Mouse (Mus musculus) heart, postnatal 25 days (tissue): ENCODE results near the gene Prkd3. TPM values are rescaled to one million over a fixed set of nuclear protein-coding genes. Genes with fewer than 3 reads are reported as not detected.

Source experiments
- DNase-seq: peaks from one replicate; pipeline ENCODE4 v3.0.0; 2022; ENCODE audit warnings: low spot score
- intact Hi-C: fragments of 180-260 bp; cut with DNase I; formaldehyde crosslinking; loops from one replicate; pipeline ENCODE4 v1.15.1; 2025
- total RNA-seq, 2 experiments: library from RNA; stranded (reverse); gene quantifications; 2 replicates each; pipeline ENCODE4 v1.2.3; 2021

The Prkd3 gene
- total RNA-seq, 2 experiments from 2014 or later: 16.5 to 19.8 TPM

GRCm38 (mm10) chr17:78942579-78942978, 78.0 kb downstream of the Prkd3 start:
- intact Hi-C loops: no loop called here
- no peak for DNase-seq

- no peak for DNase-seq
- intact Hi-C loops: loop anchor here (5.0 kb wide), 2 partner anchors 83 to 102 kb away; partner anchors contain the start of genes Gpatch11, Heatr5b and Prkd3
Observed at GRCm38 (mm10) chr17:78938927-78939326, 81.7 kb downstream of the Prkd3 start.

GRCm38 (mm10) chr17:78937229-78937853, 83.3 kb downstream of the Prkd3 start:
- intact Hi-C loops: loop anchor here (2.0 to 5.0 kb wide), 3 partner anchors 55 to 100 kb away; partner anchors contain the start of genes Eif2ak2, Gpatch11, Heatr5b and Prkd3
- no peak for DNase-seq

GRCm38 (mm10) chr17:78936466-78937228, 84.0 kb downstream of the Prkd3 start, which contains the start of the genes Cebpz and Ndufaf7:
TSS of gene Cebpz (minus strand) at chr17:78937066.
TSS of gene Ndufaf7 (plus strand) at chr17:78937136.
- peak; percentile 93 for DNase-seq
- intact Hi-C loops: loop anchor here (2.0 to 5.0 kb wide), 3 partner anchors 54 to 99 kb away; partner anchors contain the start of genes Eif2ak2, Gpatch11, Heatr5b and Prkd3

- intact Hi-C loops: loop anchor here (2.0 to 5.0 kb wide), 3 partner anchors 53 to 99 kb away; partner anchors contain the start of genes Eif2ak2, Gpatch11, Heatr5b and Prkd3
- DNase-seq: no peak
Observed at GRCm38 (mm10) chr17:78935857-78936256, 84.8 kb downstream of the Prkd3 start.

GRCm38 (mm10) chr17:78917696-78918095, 102.9 kb downstream of the Prkd3 start:
- DNase-seq: no peak
- intact Hi-C loops: loop anchor here (5.0 kb wide), 1 partner anchor 80 kb away; the partner anchor contains the start of genes Gpatch11 and Heatr5b

- intact Hi-C loops: loop anchor here (5.0 kb wide), 1 partner anchor 80 kb away; the partner anchor contains the start of genes Gpatch11 and Heatr5b
Observed at GRCm38 (mm10) chr17:78916899-78917298, 103.7 kb downstream of the Prkd3 start.

GRCm38 (mm10) chr17:78916369-78916813, 104.2 kb downstream of the Prkd3 start, which contains the start of gene Cebpzos:
TSS of gene Cebpzos (plus strand) at chr17:78916500.
- intact Hi-C loops: loop anchor here (5.0 kb wide), 1 partner anchor 79 kb away; the partner anchor contains the start of genes Gpatch11 and Heatr5b

More at GRCm38 (mm10) chr17:78916899-78917298, 103.7 kb downstream of the Prkd3 start:
- no peak for DNase-seq

GRCm38 (mm10) chr17:78915772-78916171, 104.8 kb downstream of the Prkd3 start:
- no peak for DNase-seq
- intact Hi-C loops: loop anchor here (5.0 kb wide), 1 partner anchor 78 kb away; the partner anchor contains the start of genes Gpatch11 and Heatr5b

More at GRCm38 (mm10) chr17:78916369-78916813, 104.2 kb downstream of the Prkd3 start, which contains the start of gene Cebpzos:
- peak; percentile 71 for DNase-seq

GRCm38 (mm10) chr17:78913921-78914320, 106.7 kb downstream of the Prkd3 start:
- no peak for DNase-seq
- intact Hi-C loops: no loop called here

- intact Hi-C loops: no loop called here
- DNase-seq: no peak
Observed at GRCm38 (mm10) chr17:78912861-78913281, 107.7 kb downstream of the Prkd3 start.

- DNase-seq: no peak
- intact Hi-C loops: no loop called here
Observed at GRCm38 (mm10) chr17:78909374-78909773, 111.2 kb downstream of the Prkd3 start.

- intact Hi-C loops: no loop called here
Observed at GRCm38 (mm10) chr17:78906892-78907291, 113.7 kb downstream of the Prkd3 start, which contains the start of gene Sult6b1. TSS of gene Sult6b1 (minus strand) at chr17:78906992.

GRCm38 (mm10) chr17:78903158-78903557, 117.5 kb downstream of the Prkd3 start:
- intact Hi-C loops: no loop called here
- no peak for DNase-seq

More at GRCm38 (mm10) chr17:78906892-78907291, 113.7 kb downstream of the Prkd3 start, which contains the start of gene Sult6b1:
- no peak for DNase-seq

Other genes with a start within 250 kb of the Prkd3 start
- gene Heatr5b, start 185.5 kb downstream of the Prkd3 start, total RNA-seq: 10 to 100 TPM; 38.6 to 43.0 TPM
- gene Gpatch11, start 185.2 kb downstream of the Prkd3 start, total RNA-seq: 10 to 100 TPM; 29.4 to 32.3 TPM
- 1 to 10 TPM; 8.5 to 9.7 TPM for gene Eif2ak2, start 138.2 kb downstream of the Prkd3 start, total RNA-seq
- gene Sult6b1, start 113.8 kb downstream of the Prkd3 start, total RNA-seq: not detected
- gene Cebpzos, start 104.3 kb downstream of the Prkd3 start, total RNA-seq: 10 to 100 TPM; 54.9 to 58.6 TPM
- 10 to 100 TPM; 18.9 to 19.2 TPM for gene Cebpz, start 83.8 kb downstream of the Prkd3 start, total RNA-seq
- 10 to 100 TPM; 47.3 to 48.6 TPM for gene Ndufaf7, start 83.7 kb downstream of the Prkd3 start, total RNA-seq
- 1 to 10 TPM; 5.9 to 7.2 TPM for gene Qpct, start 31.1 kb upstream of the Prkd3 start, total RNA-seq